Mouse (Mus musculus) cerebellum, postnatal 10 days (tissue): ENCODE measurements around the gene Fyb.

Source experiments
- DNase-seq, 2 experiments: peaks; one replicate each; pipeline ENCODE4 v3.0.0; 2021; ENCODE audit warnings: mixed read lengths in 2 of 2

Gene Fyb

GRCm38 (mm10) chr15:6601330-6601729 lies 78.7 kb downstream of the Fyb start:
- DNase-seq = no peak

GRCm38 (mm10) chr15:6602003-6602402 lies 79.3 kb downstream of the Fyb start:
- no peak for DNase-seq

- no peak for DNase-seq
Measured at GRCm38 (mm10) chr15:6610703-6611102, 88.0 kb downstream of the Fyb start.

- DNase-seq = no peak
Measured at GRCm38 (mm10) chr15:6612835-6613234, 90.2 kb downstream of the Fyb start.

GRCm38 (mm10) chr15:6616382-6617149 lies 93.9 kb downstream of the Fyb start:
- no peak for DNase-seq

GRCm38 (mm10) chr15:6619558-6620316 lies 97.1 kb downstream of the Fyb start:
- DNase-seq = no peak

- peak; percentile 89 to 91 for DNase-seq
Measured at GRCm38 (mm10) chr15:6622512-6622911, 99.9 kb downstream of the Fyb start.

- no peak for DNase-seq
Measured at GRCm38 (mm10) chr15:6623529-6624228, 101.0 kb downstream of the Fyb start.

- peak; percentile 52 to 53 for DNase-seq
Measured at GRCm38 (mm10) chr15:6624365-6625182, 101.9 kb downstream of the Fyb start.

- DNase-seq = peak; percentile 67 to 74
Measured at GRCm38 (mm10) chr15:6625607-6626033, 103.0 kb downstream of the Fyb start.

GRCm38 (mm10) chr15:6626123-6626522 lies 103.5 kb downstream of the Fyb start:
- no peak for DNase-seq

- no peak for DNase-seq
Measured at GRCm38 (mm10) chr15:6628431-6629077, 105.9 kb downstream of the Fyb start.

- DNase-seq = no peak
Measured at GRCm38 (mm10) chr15:6629174-6629573, 106.5 kb downstream of the Fyb start.

- no peak for DNase-seq
Measured at GRCm38 (mm10) chr15:6635405-6635804, 112.8 kb downstream of the Fyb start.

- DNase-seq = no peak
Measured at GRCm38 (mm10) chr15:6642223-6642622, 119.6 kb downstream of the Fyb start.

GRCm38 (mm10) chr15:6645498-6645897 lies 122.8 kb downstream of the Fyb start:
- no peak for DNase-seq

- no peak for DNase-seq
Measured at GRCm38 (mm10) chr15:6647066-6647465, 124.4 kb downstream of the Fyb start.

- DNase-seq = no peak
Measured at GRCm38 (mm10) chr15:6648757-6649403, 126.2 kb downstream of the Fyb start.

GRCm38 (mm10) chr15:6653046-6653445 lies 130.4 kb downstream of the Fyb start:
- no peak for DNase-seq

- no peak for DNase-seq
Measured at GRCm38 (mm10) chr15:6658081-6658480, 135.4 kb downstream of the Fyb start.

GRCm38 (mm10) chr15:6661951-6662350 lies 139.3 kb downstream of the Fyb start:
- DNase-seq = no peak

- DNase-seq = no peak
Measured at GRCm38 (mm10) chr15:6663991-6664390, 141.3 kb downstream of the Fyb start.
